8 mouse cellular contexts compared by ENCODE assay signal in the genomic region with DNA sequence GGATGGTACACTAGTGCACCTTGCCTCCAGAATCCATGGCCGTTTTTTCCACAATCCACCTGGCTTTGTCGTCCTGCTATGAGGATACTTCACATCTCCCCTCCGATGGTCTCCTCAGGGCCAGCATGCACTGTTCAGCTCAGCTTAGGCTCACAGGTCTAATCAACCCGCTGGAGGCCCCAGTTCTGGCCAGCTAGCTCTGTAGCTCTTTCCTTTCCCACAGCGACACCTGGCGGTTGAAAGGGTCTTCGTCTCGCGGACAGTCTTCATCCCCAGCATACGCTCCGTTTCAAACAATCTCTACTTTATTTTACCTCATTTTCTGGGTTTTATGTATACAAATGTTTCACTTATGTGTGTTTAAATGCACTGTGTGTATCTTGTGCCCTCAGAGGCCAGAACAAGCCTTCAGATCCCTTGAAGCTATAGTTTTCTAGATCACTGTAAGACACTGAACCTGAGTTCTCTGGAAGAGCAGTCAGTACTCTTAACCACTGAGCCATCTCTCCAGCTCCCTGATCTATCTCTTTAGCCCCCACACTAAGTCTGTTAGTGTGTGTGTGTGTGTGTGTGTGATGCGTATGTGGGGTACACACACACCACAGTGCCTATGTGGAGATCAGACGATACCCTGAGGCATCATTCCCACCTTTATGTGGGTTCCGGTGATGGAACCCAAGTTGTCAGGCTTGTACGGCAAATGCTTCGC. TPM values are rescaled to one million over a fixed set of nuclear protein-coding genes. Genes with fewer than 3 reads are reported as not detected.
DNase-seq lines count a peak whose midpoint lies in the region; ATAC-seq and TF ChIP-seq lines count a peak whose summit lies in the region.

No protein-coding gene starts in this region.

- peak; percentile 87 for ATAC-seq in intestine, embryonic 14.5 days (replicated peaks; ENCODE audit: low FRiP score, low TSS enrichment, low read depth)
- ATAC-seq in megakaryocyte-erythroid progenitor cell, adult 5-6 weeks (replicated peaks; ENCODE audit: low FRiP score, low TSS enrichment, poor library complexity, severe bottlenecking), result peak; percentile 94

- no peaks in the 10 kb centered on the region for H3K9me3 ChIP-seq in intestine, embryonic 14.5 days (ENCODE audit: control insufficient read depth, low read length)

- H3K9ac ChIP-seq in intestine, embryonic 14.5 days (ENCODE audit: low read length), result no peak overlapping the region

- no peak overlapping the region for H3K4me2 ChIP-seq in intestine, embryonic 14.5 days (ENCODE audit: low read length)

- peak; percentile 95 for DNase-seq in adipocyte (ENCODE audit: low spot score)
- DNase-seq in gastrocnemius, postnatal 36 days, result peak; percentile 83 to 86
- peak; percentile 98 for DNase-seq in intestine, embryonic 14.5 days (ENCODE audit: low spot score)
- DNase-seq in left cerebral cortex, postnatal 14 days (ENCODE audit: low spot score in 2 of 2), result peak; percentile 85 to 94
- peak; percentile 89 to 94 for DNase-seq in right cerebral cortex, postnatal 10 days (ENCODE audit: low spot score in 2 of 2)
- DNase-seq in urinary bladder, postnatal 14 days (ENCODE audit: low spot score), result peak; percentile 94

- H3K4me1 ChIP-seq in cortical plate, adult 2 months (ENCODE audit: control insufficient read depth, insufficient read depth, low read length), result no peaks in the 10 kb centered on the region
- no peaks in the 10 kb centered on the region for H3K4me1 ChIP-seq in intestine, embryonic 14.5 days (replicated peaks; ENCODE audit: control insufficient read depth, insufficient read depth, low read length)

- no peaks in the 10 kb centered on the region for H3K36me3 ChIP-seq in intestine, embryonic 14.5 days (ENCODE audit: control insufficient read depth, insufficient read depth, low read length)

- TF ChIP-seq CTCF in cortical plate, adult 2 months (IDR thresholded peaks at IDR 0.05; ENCODE audit: extremely low read depth, insufficient read depth, low read length), result peak; percentile 92

- WGBS in intestine, embryonic 14.5 days, result 29% methylated on average over 16 of the region's 16 CpGs

- intact Hi-C loops in gastrocnemius, postnatal 36 days (cut with DNase I), result loop anchor here (1.0 to 2.0 kb wide), 2 partner anchors 24 to 59 kb away; no protein-coding TSS in a partner anchor
- intact Hi-C loops in left cerebral cortex, postnatal 14 days (cut with DNase I), result loop anchor here (1.0 kb wide), 1 partner anchor 60 kb away; no protein-coding TSS in a partner anchor

- TF ChIP-seq POLR2A in cortical plate, adult 2 months (IDR thresholded peaks at IDR 0.05; ENCODE audit: extremely low read depth, insufficient read depth, low read length), result no peak

- no peak overlapping the region for H3K4me3 ChIP-seq in cortical plate, adult 2 months (ENCODE audit: insufficient read depth, low read length)
- no peak overlapping the region for H3K4me3 ChIP-seq in intestine, embryonic 14.5 days (ENCODE audit: low read depth, low read length)

- no peak overlapping the region for H3K27ac ChIP-seq in cortical plate, adult 2 months (ENCODE audit: insufficient read depth, low read length)
- no peak overlapping the region for H3K27ac ChIP-seq in intestine, embryonic 14.5 days (ENCODE audit: low read depth)

- no peaks in the 10 kb centered on the region for H3K27me3 ChIP-seq in intestine, embryonic 14.5 days (replicated peaks; ENCODE audit: control insufficient read depth, insufficient read depth, low read length)

RNA-seq across cellular contexts. Expression of a gene that starts 6.3 kb away (rescaled TPM):
- polyA plus RNA-seq in cortical plate, adult 2 months (2012; rRNA removed), result 68.9 and 71.6 TPM in 2 replicates
- total RNA-seq in gastrocnemius, postnatal 36 days (2021), result 1 to 10 TPM; 1.2 to 1.4 TPM
- 11.1 and 13.3 TPM in 2 replicates for polyA plus RNA-seq in intestine, embryonic 14.5 days (2014; fragmentation: Nextera tagmentation; extraction: Ambion mirVana)
- 10 to 100 TPM; 51.3 to 57.7 TPM for total RNA-seq in left cerebral cortex, postnatal 14 days (2021)
- 2.6 and 4.1 TPM in 2 replicates for total RNA-seq in megakaryocyte-erythroid progenitor cell, adult 5-6 weeks (2014; fragmentation: Nextera tagmentation)
- total RNA-seq in megakaryocyte-erythroid progenitor cell, adult 5-6 weeks (2017), result 1.1 and 2.1 TPM in 2 replicates

RNA-seq across cellular contexts. Expression of a gene that starts 42.3 kb away (rescaled TPM):
- 76.3 and 76.4 TPM in 2 replicates for polyA plus RNA-seq in cortical plate, adult 2 months (2012; rRNA removed)
- 10 to 100 TPM; 13.0 to 15.6 TPM for total RNA-seq in gastrocnemius, postnatal 36 days (2021)
- polyA plus RNA-seq in intestine, embryonic 14.5 days (2014; fragmentation: Nextera tagmentation; extraction: Ambion mirVana), result 19.7 and 20.1 TPM in 2 replicates
- total RNA-seq in left cerebral cortex, postnatal 14 days (2021), result 10 to 100 TPM; 69.6 to 71.3 TPM
- 28.0 and 30.2 TPM in 2 replicates for total RNA-seq in megakaryocyte-erythroid progenitor cell, adult 5-6 weeks (2014; fragmentation: Nextera tagmentation)
- total RNA-seq in megakaryocyte-erythroid progenitor cell, adult 5-6 weeks (2017), result 18.9 and 31.7 TPM in 2 replicates

RNA-seq across cellular contexts. Expression of a gene that starts 42.5 kb away (rescaled TPM):
- 64.7 and 70.6 TPM in 2 replicates for polyA plus RNA-seq in cortical plate, adult 2 months (2012; rRNA removed)
- total RNA-seq in gastrocnemius, postnatal 36 days (2021), result 10 to 100 TPM; 75.3 to 79.8 TPM
- 86.0 and 96.0 TPM in 2 replicates for polyA plus RNA-seq in intestine, embryonic 14.5 days (2014; fragmentation: Nextera tagmentation; extraction: Ambion mirVana)
- 10 to 100 TPM; 50.0 to 54.2 TPM for total RNA-seq in left cerebral cortex, postnatal 14 days (2021)
- total RNA-seq in megakaryocyte-erythroid progenitor cell, adult 5-6 weeks (2014; fragmentation: Nextera tagmentation), result 43.0 and 61.7 TPM in 2 replicates
- 49.4 and 66.7 TPM in 2 replicates for total RNA-seq in megakaryocyte-erythroid progenitor cell, adult 5-6 weeks (2017)

RNA-seq across cellular contexts. Expression of a gene that starts 57.1 kb away (rescaled TPM):
- 10.5 and 11.1 TPM in 2 replicates for polyA plus RNA-seq in cortical plate, adult 2 months (2012; rRNA removed)
- 10 to 100 TPM; 15.1 to 20.3 TPM for total RNA-seq in gastrocnemius, postnatal 36 days (2021)
- 150 and 154 TPM in 2 replicates for polyA plus RNA-seq in intestine, embryonic 14.5 days (2014; fragmentation: Nextera tagmentation; extraction: Ambion mirVana)
- total RNA-seq in left cerebral cortex, postnatal 14 days (2021), result 1 to 10 TPM; 5.7 to 7.8 TPM
- 188 and 207 TPM in 2 replicates for total RNA-seq in megakaryocyte-erythroid progenitor cell, adult 5-6 weeks (2014; fragmentation: Nextera tagmentation)
- 87.9 and 145 TPM in 2 replicates for total RNA-seq in megakaryocyte-erythroid progenitor cell, adult 5-6 weeks (2017)

Comparison
In these comparisons a context has a peak if more than half of its experiments do, and no peak if none do; other contexts are left out.
1. RNA of a gene that starts 6.3 kb away (total RNA-seq): 51.3 to 57.7 TPM in left cerebral cortex, postnatal 14 days; 1.1 to 4.1 TPM in megakaryocyte-erythroid progenitor cell, adult 5-6 weeks and 1.2 to 1.4 TPM in gastrocnemius, postnatal 36 days; every median in the first group is over 10 times any median in the second.
2. Peak in every context shown above with its lines, with median percentiles within 50 percentile points of each other: DNase-seq.